Mouse (Mus musculus) small intestine, adult 2 months (tissue): Measurements from ENCODE around the gene Sall1.

ENCODE experiments used
- CTCF ChIP-seq: fragments of 200-500 bp; IDR thresholded peaks from 2 replicates; pipeline ENCODE4 v1.5.1; 2012; ENCODE audit warnings: low read depth, mild to moderate bottlenecking, control low read depth, inconsistent platforms, low read length, moderate library complexity, mixed read lengths; ENCODE audit not compliant: insufficient replicate concordance, insufficient read length; ENCODE audit errors: extremely low read depth
- POLR2A ChIP-seq: fragments of 200-500 bp; IDR thresholded peaks from 2 replicates; pipeline ENCODE4 v1.6.1; 2012; ENCODE audit warnings: low read depth, mild to moderate bottlenecking, control low read depth, inconsistent platforms, low read length, moderate library complexity

GRCm38 (mm10) chr8:89079147-89079546 is 35.2 kb upstream of the Sall1 start:
- TF ChIP-seq CTCF (no peak), POLR2A (no peak)
